Mouse (Mus musculus) testis, adult 2 months (tissue): ENCODE measurements around the gene Pitpnc1.

ENCODE experiments used
- CTCF ChIP-seq: fragments of 200-500 bp; IDR thresholded peaks from 2 replicates; pipeline ENCODE4 v1.5.1; 2012; ENCODE audit warnings: low read depth, mild to moderate bottlenecking, inconsistent platforms, low read length, moderate library complexity; ENCODE audit not compliant: control insufficient read depth, insufficient read depth, insufficient replicate concordance
- POLR2A ChIP-seq: fragments of 200-500 bp; IDR thresholded peaks from 2 replicates; pipeline ENCODE4 v1.6.1; 2012; ENCODE audit warnings: low read depth, mild to moderate bottlenecking, inconsistent platforms, low read length, moderate library complexity; ENCODE audit not compliant: control insufficient read depth

DNA sequence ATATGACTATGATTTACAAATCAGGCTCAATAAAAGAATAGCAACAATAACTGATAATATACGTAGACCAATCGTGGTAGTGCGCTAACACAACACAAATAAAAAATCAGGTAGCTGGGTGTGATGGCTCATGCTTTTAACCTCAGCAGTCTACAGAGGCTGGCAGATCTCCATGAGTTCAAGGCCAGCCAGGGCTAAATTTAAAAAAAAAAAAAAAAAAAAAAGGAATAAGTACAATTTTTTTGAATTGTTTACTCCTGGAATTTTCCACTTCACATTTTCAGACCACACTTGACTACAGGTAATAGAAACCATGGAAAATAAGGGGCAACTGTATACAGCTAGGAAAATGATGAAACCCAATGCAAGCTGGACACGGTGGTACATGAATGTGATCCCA is 97.3 kb downstream of the Pitpnc1 start:
- TF ChIP-seq CTCF: no peak
- TF ChIP-seq POLR2A: no peak
